Mouse (Mus musculus) heart, embryonic 16.5 days (tissue): ENCODE results near the gene Coq7. TPM values are rescaled to one million over a fixed set of nuclear protein-coding genes. Genes with fewer than 3 reads are reported as not detected.

Experiments used
- ATAC-seq: fragments of 200-750 bp; cut with Nextera tagmentation; replicated peaks from 2 replicates; pipeline ENCODE4 v1.8.0; 2017; ENCODE audit warnings: moderate number of reproducible peaks; ENCODE audit not compliant: insufficient read depth, low FRiP score; ENCODE audit errors: extremely low read depth
- H3K27ac ChIP-seq: fragments of 300-500 bp; sonication (generic); 2 replicates; pipeline ENCODE4 v1.5.1; 2014; ENCODE audit warnings: mild to moderate bottlenecking, low read length, control low read depth, moderate library complexity
- H3K27me3 ChIP-seq: fragments of 300-500 bp; sonication (generic); 2 replicates; pipeline ENCODE4 v1.6.1; 2014; ENCODE audit warnings: low read length, mixed read lengths; ENCODE audit not compliant: control insufficient read depth, insufficient read depth
- H3K36me3 ChIP-seq: fragments of 300-500 bp; sonication (generic); 2 replicates; pipeline ENCODE4 v1.6.1; 2014; ENCODE audit not compliant: control insufficient read depth, insufficient read depth
- H3K4me1 ChIP-seq: fragments of 300-500 bp; sonication (generic); 2 replicates; pipeline ENCODE4 v1.6.1; 2014; ENCODE audit warnings: low read length, mixed read lengths; ENCODE audit not compliant: control insufficient read depth, insufficient read depth
- H3K4me2 ChIP-seq: fragments of 300-500 bp; sonication (generic); 2 replicates; pipeline ENCODE4 v1.6.1; 2014; ENCODE audit warnings: low read depth, mild to moderate bottlenecking, control low read depth, low read length
- H3K4me3 ChIP-seq: fragments of 300-500 bp; sonication (generic); 2 replicates; pipeline ENCODE4 v1.5.1; 2014; ENCODE audit warnings: mild to moderate bottlenecking, control low read depth, low read length
- H3K9ac ChIP-seq: fragments of 300-500 bp; sonication (generic); 2 replicates; pipeline ENCODE4 v1.6.1; 2014; ENCODE audit warnings: low read length, control low read depth
- H3K9me3 ChIP-seq: fragments of 300-500 bp; sonication (generic); replicated peaks from 2 replicates; pipeline ENCODE4 v1.6.1; 2016; ENCODE audit warnings: low read length; ENCODE audit not compliant: control insufficient read depth
- WGBS: fragments of 180-500 bp; shearing (Covaris S2); extraction: QIAGEN DNeasy Blood & Tissue Kit; methylation state at CpG from one replicate; pipeline ENCODE4 v1.1.7; 2014; 5-methylcytosine and 5-hydroxymethylcytosine counted together
- polyA plus RNA-seq: library from polyadenylated mRNA; unstranded; fragments of >200 nt; fragmentation: Nextera tagmentation; extraction: Ambion mirVana; gene quantifications from 2 replicates; pipeline ENCODE4 v1.2.1, GENCODE M21; 2015

The Coq7 gene
- polyA plus RNA-seq, 1 experiment from 2014 or later = 173 TPM

GRCm38 (mm10) chr7:118490666-118491430 is 42.3 kb downstream of the Coq7 start:
- H3K9me3 ChIP-seq = no peaks in the 10 kb centered on the region
- peaks cover 3% of the 10 kb centered on the region; the same call in 1 of the 2 replicates for H3K36me3 ChIP-seq
- H3K27me3 ChIP-seq = peaks cover 15% of the 10 kb centered on the region
- peaks cover 23% of the 10 kb centered on the region for H3K4me1 ChIP-seq
- H3K27ac ChIP-seq = peak overlapping the region; percentile 72
- H3K4me3 ChIP-seq = peak overlapping the region; percentile 58
- H3K4me2 ChIP-seq = peak overlapping the region; percentile 67
- ATAC-seq = peak; percentile 43
- WGBS = 5% methylated on average over 67 of the region's 67 CpGs
- peak overlapping the region; percentile 82 for H3K9ac ChIP-seq

- no peak overlapping the region; the same call in 1 of the 2 replicates for H3K27ac ChIP-seq
- ATAC-seq = no peak
- H3K4me1 ChIP-seq = peaks cover 25% of the 10 kb centered on the region
- H3K27me3 ChIP-seq = peaks cover 15% of the 10 kb centered on the region
- peak overlapping the region; percentile 67 for H3K4me2 ChIP-seq
- peak overlapping the region; percentile 82 for H3K9ac ChIP-seq
- peak overlapping the region; percentile 58 for H3K4me3 ChIP-seq
- H3K9me3 ChIP-seq = no peaks in the 10 kb centered on the region
- WGBS = 36% methylated on average over 57 of the region's 57 CpGs
- peaks cover 4% of the 10 kb centered on the region; the same call in 1 of the 2 replicates for H3K36me3 ChIP-seq
Measured at GRCm38 (mm10) chr7:118489706-118490665, 43.2 kb downstream of the Coq7 start.

DNA sequence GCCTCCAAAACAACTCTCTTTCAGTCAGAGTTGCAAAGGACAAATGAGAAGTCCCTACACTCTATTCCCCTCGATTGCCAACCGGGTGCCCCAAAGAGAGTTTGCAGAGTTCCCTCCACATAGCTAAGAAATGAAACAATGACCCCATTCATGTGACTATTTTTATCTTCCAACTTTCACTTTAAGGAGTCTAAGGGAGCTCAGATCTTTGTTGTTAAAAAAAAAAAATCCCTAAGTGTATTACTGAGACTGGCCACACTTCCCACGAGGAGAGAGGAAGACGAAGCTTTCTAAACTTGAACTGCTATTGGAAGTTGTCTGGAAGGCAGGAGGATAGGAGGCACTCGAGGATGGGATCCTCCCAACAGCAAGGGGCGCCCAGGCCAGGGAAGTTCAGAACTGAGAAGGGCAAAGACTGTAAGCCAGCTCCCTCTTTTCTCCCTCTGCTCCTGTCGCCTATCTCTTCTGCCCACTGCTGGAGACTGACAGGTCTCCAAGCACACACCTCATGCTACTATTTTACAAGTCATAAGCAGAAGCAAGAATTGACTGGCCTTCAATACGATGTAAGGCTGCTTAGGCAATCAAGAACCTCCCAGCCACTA is 45.0 kb downstream of the Coq7 start:
- Histone ChIP-seq H3K27me3 (peaks cover 15% of the 10 kb centered on the region), H3K9ac (peak overlapping the region; percentile 49), H3K27ac (peak overlapping the region; percentile 63), H3K4me3 (peak overlapping the region; percentile 58), H3K9me3 (no peaks in the 10 kb centered on the region), H3K4me2 (peak overlapping the region; percentile 67), H3K36me3 (peaks cover 7% of the 10 kb centered on the region; the same call in 1 of the 2 replicates), H3K4me1 (peaks cover 25% of the 10 kb centered on the region)
- no peak for ATAC-seq
- WGBS = 29% methylated on average over 8 of the region's 8 CpGs

DNA sequence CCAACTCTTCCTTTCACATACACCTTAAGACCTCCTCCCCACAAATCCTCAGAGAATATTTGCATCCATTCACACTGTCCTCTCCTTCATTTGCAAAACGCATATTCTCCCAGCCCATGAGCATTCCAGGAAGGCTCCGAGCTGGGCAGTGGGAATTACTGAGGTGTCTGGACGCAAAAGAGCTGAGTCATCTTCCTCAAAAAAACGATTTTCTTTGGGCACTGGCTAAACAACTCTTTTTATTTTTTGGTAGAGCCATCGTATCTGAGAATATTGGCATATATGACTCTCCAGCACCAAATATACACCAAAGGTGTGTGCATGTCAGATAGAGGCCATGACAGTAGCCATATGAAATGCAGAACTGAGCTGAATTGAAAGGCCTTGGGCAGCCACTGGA is 46.2 kb downstream of the Coq7 start:
- peaks cover 7% of the 10 kb centered on the region; the same call in 1 of the 2 replicates for H3K36me3 ChIP-seq
- no peak overlapping the region for H3K4me3 ChIP-seq
- 50% methylated on average over 5 of the region's 5 CpGs for WGBS
- no peak for ATAC-seq
- no peak overlapping the region for H3K9ac ChIP-seq
- peaks cover 15% of the 10 kb centered on the region for H3K27me3 ChIP-seq
- H3K27ac ChIP-seq = no peak overlapping the region
- H3K9me3 ChIP-seq = no peaks in the 10 kb centered on the region
- peaks cover 22% of the 10 kb centered on the region for H3K4me1 ChIP-seq
- no peak overlapping the region for H3K4me2 ChIP-seq

- Histone ChIP-seq H3K9ac (no peak overlapping the region), H3K4me2 (no peak overlapping the region), H3K36me3 (peaks cover 7% of the 10 kb centered on the region; the same call in 1 of the 2 replicates), H3K27ac (no peak overlapping the region), H3K4me3 (no peak overlapping the region), H3K4me1 (peaks cover 16% of the 10 kb centered on the region), H3K27me3 (no peaks in the 10 kb centered on the region), H3K9me3 (no peaks in the 10 kb centered on the region)
- WGBS = 48% methylated on average over 1 of the region's 1 CpGs
- ATAC-seq = no peak
Measured at GRCm38 (mm10) chr7:118483996-118484395, 49.2 kb downstream of the Coq7 start.

- H3K27me3 ChIP-seq = no peaks in the 10 kb centered on the region
- H3K4me1 ChIP-seq = peaks cover 3% of the 10 kb centered on the region; the same call in 1 of the 2 replicates
- no peak for ATAC-seq
- H3K36me3 ChIP-seq = peaks cover 7% of the 10 kb centered on the region; the same call in 1 of the 2 replicates
- no peak overlapping the region for H3K27ac ChIP-seq
- H3K4me3 ChIP-seq = no peak overlapping the region
- no peak overlapping the region for H3K9ac ChIP-seq
- H3K4me2 ChIP-seq = no peak overlapping the region
- H3K9me3 ChIP-seq = no peaks in the 10 kb centered on the region
- 77% methylated on average over 2 of the region's 2 CpGs for WGBS
Measured at GRCm38 (mm10) chr7:118482001-118482400, 51.2 kb downstream of the Coq7 start.

DNA sequence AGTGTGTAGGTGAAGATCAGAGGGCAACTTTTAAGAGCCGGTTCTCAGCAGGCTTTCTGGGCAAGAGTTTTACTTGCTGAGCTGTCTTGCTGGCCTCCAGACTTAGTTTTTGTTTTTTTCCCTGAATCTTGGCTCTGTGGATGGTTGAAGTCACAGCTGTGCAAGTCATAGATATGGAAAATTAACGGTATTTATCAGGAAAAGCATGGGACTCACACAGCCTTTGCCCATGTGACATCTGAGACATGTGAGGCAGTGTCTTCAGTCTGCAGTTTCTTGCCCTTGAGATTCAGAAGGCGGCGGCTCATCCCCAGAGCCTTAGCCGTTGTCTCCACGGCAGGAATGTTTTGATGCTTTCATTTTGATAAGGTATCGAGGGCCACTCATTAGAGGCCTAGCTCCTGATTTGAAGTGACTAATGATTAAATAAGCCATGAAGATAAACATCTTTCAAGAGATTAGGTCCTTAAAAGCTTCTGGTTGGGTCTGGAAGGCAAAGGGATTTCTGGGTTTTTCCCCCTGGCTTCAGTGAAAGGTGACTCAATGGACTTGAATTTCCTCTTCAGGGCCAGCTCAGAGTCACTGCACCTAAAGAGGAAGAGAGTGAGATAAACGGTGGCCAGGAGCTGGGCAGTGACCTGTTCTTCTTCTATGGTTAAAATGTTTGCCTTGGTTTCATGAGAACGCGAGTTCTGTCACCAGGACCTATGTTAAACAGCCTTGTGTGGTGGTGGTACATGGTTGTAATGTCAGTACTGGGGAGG is 51.9 kb downstream of the Coq7 start:
- H3K4me3 ChIP-seq = no peak overlapping the region
- 41% methylated on average over 10 of the region's 10 CpGs for WGBS
- no peaks in the 10 kb centered on the region for H3K9me3 ChIP-seq
- H3K4me1 ChIP-seq = peaks cover 2% of the 10 kb centered on the region; the same call in 1 of the 2 replicates
- ATAC-seq = no peak
- no peaks in the 10 kb centered on the region for H3K27me3 ChIP-seq
- no peak overlapping the region for H3K4me2 ChIP-seq
- H3K27ac ChIP-seq = no peak overlapping the region; the same call in 1 of the 2 replicates
- no peak overlapping the region for H3K9ac ChIP-seq
- peaks cover 7% of the 10 kb centered on the region; the same call in 1 of the 2 replicates for H3K36me3 ChIP-seq

DNA sequence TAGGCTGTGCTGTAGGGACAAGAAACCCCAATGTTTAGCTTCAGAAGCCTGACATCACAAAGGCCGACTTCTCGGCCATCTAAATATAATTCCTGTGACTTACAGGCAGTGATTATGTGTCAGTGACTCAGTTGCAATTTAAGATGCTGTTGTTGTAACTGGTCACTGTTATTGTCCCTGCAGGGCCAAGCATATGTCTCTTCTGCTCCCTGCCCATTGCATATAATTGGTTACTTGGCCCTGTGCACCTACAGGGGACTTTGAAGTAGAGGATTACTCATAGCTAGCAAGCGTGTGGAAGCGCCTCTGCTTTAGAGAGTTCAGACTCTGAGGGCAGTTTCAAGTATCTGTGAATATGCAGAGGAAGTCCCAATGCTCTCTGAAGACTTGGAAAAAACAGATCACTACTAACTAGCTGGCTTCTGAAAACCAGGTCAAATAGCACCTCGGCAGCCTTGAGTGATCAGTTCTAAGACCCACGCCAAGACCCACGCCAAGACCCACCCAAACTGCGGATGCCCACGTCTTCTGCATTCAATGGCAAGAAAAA is 52.9 kb downstream of the Coq7 start:
- H3K36me3 ChIP-seq = 0 out of 2 replicates have a peak, but pooled peaks cover 2% of the 10 kb centered on the region
- no peaks in the 10 kb centered on the region; the same call in 1 of the 2 replicates for H3K4me1 ChIP-seq
- H3K27ac ChIP-seq = peak overlapping the region; percentile 32; the same call in 1 of the 2 replicates
- 76% methylated on average over 9 of the region's 9 CpGs for WGBS
- no peaks in the 10 kb centered on the region for H3K9me3 ChIP-seq
- no peak overlapping the region for H3K4me2 ChIP-seq
- H3K27me3 ChIP-seq = no peaks in the 10 kb centered on the region
- no peak for ATAC-seq
- H3K9ac ChIP-seq = no peak overlapping the region
- H3K4me3 ChIP-seq = no peak overlapping the region
